Mouse (Mus musculus) lung, postnatal 0 days (tissue): ENCODE measurements around the gene Rnf216. TPM values are rescaled to one million over a fixed set of nuclear protein-coding genes. Genes with fewer than 3 reads are reported as not detected.

Experiments used
- ATAC-seq: fragments of 200-750 bp; cut with Nextera tagmentation; 2 replicates; pipeline ENCODE4 v1.8.0; 2017; ENCODE audit warnings: moderate library complexity
- DNase-seq: peaks from one replicate; pipeline ENCODE4 v3.0.0-alpha.2; 2016; ENCODE audit warnings: low spot score
- H3K27ac ChIP-seq: fragments of 300-500 bp; sonication (generic); 2 replicates; pipeline ENCODE4 v1.5.1; 2014; ENCODE audit warnings: antibody characterized with exemption, mild to moderate bottlenecking, low read length, mixed read lengths
- H3K27me3 ChIP-seq: fragments of 300-500 bp; sonication (generic); replicated peaks from 2 replicates; pipeline ENCODE4 v1.6.1; 2014; ENCODE audit warnings: low read length, mixed read lengths; ENCODE audit not compliant: insufficient read depth
- H3K36me3 ChIP-seq: fragments of 300-500 bp; sonication (generic); 2 replicates; pipeline ENCODE4 v1.6.1; 2014; ENCODE audit warnings: low read length, mixed read lengths; ENCODE audit not compliant: insufficient read depth
- H3K4me1 ChIP-seq: fragments of 300-500 bp; sonication (generic); 2 replicates; pipeline ENCODE4 v1.6.1; 2014; ENCODE audit warnings: antibody characterized with exemption, low read depth, low read length, mixed read lengths; ENCODE audit not compliant: insufficient read depth
- H3K4me2 ChIP-seq: fragments of 300-500 bp; sonication (generic); replicated peaks from 2 replicates; pipeline ENCODE4 v1.6.1; 2014; ENCODE audit warnings: low read depth, mild to moderate bottlenecking, low read length, moderate library complexity, mixed read lengths
- H3K4me3 ChIP-seq: fragments of 300-500 bp; sonication (generic); 2 replicates; pipeline ENCODE4 v1.5.1; 2014; ENCODE audit warnings: low read depth, low read length
- H3K9ac ChIP-seq: fragments of 300-500 bp; sonication (generic); replicated peaks from 2 replicates; pipeline ENCODE4 v1.6.1; 2014; ENCODE audit warnings: low read depth, mild to moderate bottlenecking
- H3K9me3 ChIP-seq: fragments of 300-500 bp; sonication (generic); 2 replicates; pipeline ENCODE4 v1.6.1; 2016; ENCODE audit warnings: low read length, mixed read lengths
- CTCF ChIP-seq: IDR thresholded peaks from 2 replicates; pipeline ENCODE4 v1.5.1; 2016; ENCODE audit warnings: antibody characterized with exemption, mild to moderate bottlenecking
- EP300 ChIP-seq: IDR thresholded peaks from 2 replicates; pipeline ENCODE4 v1.6.1; 2016; ENCODE audit warnings: antibody characterized with exemption, mild to moderate bottlenecking, control low read depth
- WGBS: fragments of 180-500 bp; shearing (Covaris S2); extraction: QIAGEN DNeasy Blood & Tissue Kit; methylation state at CpG from one replicate; pipeline ENCODE4 v1.1.7; 2014; 5-methylcytosine and 5-hydroxymethylcytosine counted together
- polyA plus RNA-seq: library from polyadenylated mRNA; unstranded; fragments of >200 nt; fragmentation: Nextera tagmentation; extraction: Ambion mirVana; gene quantifications from 2 replicates; pipeline ENCODE4 v1.2.1, GENCODE M21; 2015

Rnf216 gene
- polyA plus RNA-seq, 1 experiment from 2014 or later, result 23.2 TPM

- ATAC-seq (no peak), DNase-seq (no peak)
- WGBS, result 88% methylated on average over 2 of the region's 2 CpGs
- H3K4me2 ChIP-seq, result no peak overlapping the region
- H3K27ac ChIP-seq, result peak overlapping the region; percentile 43; the same call in 1 of the 2 replicates
- no peak overlapping the region for H3K4me3 ChIP-seq
- TF ChIP-seq EP300 (no peak), CTCF (no peak)
- H3K27me3 ChIP-seq, result no peaks in the 10 kb centered on the region
- peaks cover 41% of the 10 kb centered on the region for H3K4me1 ChIP-seq
- no peaks in the 10 kb centered on the region for H3K9me3 ChIP-seq
- no peaks in the 10 kb centered on the region for H3K36me3 ChIP-seq
- no peak overlapping the region for H3K9ac ChIP-seq
Measured at GRCm38 (mm10) chr5:143052677-143053076, 60.1 kb downstream of the Rnf216 start.

- DNase-seq (no peak), ATAC-seq (no peak)
- no peak overlapping the region for H3K4me2 ChIP-seq
- WGBS, result 85% methylated on average over 6 of the region's 6 CpGs
- TF ChIP-seq CTCF (no peak), EP300 (no peak)
- no peaks in the 10 kb centered on the region for H3K9me3 ChIP-seq
- no peak overlapping the region for H3K27ac ChIP-seq
- H3K4me3 ChIP-seq, result no peak overlapping the region
- H3K36me3 ChIP-seq, result no peaks in the 10 kb centered on the region
- H3K27me3 ChIP-seq, result no peaks in the 10 kb centered on the region
- peaks cover 33% of the 10 kb centered on the region for H3K4me1 ChIP-seq
- no peak overlapping the region for H3K9ac ChIP-seq
Measured at GRCm38 (mm10) chr5:143051851-143052250, 60.9 kb downstream of the Rnf216 start.

DNA sequence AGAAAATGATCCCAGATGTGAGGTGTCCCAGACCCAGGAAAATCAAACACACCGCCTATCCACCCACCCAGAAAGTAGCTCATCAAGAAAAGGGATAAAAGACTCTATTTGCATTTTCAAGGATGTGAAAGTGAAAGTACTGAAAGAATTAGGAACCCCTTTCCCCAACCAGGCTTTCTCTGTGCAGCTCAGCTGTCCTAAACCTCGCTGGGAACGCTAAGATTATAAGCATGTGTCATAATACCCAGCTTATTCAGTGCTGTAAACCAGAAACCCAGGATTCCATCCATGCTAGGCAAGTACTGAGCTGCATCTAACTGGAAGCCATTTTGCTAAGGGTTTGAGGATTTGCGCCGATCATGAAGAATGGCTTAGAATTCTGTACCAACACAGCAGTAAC lies 62.5 kb downstream of the Rnf216 start:
- no peaks in the 10 kb centered on the region for H3K36me3 ChIP-seq
- DNase-seq (peak; percentile 31), ATAC-seq (no peak)
- H3K4me2 ChIP-seq, result no peak overlapping the region
- H3K27ac ChIP-seq, result peak overlapping the region; percentile 47; the same call in 1 of the 2 replicates
- H3K9me3 ChIP-seq, result no peaks in the 10 kb centered on the region
- no peak overlapping the region for H3K9ac ChIP-seq
- no peak overlapping the region for H3K4me3 ChIP-seq
- 72% methylated on average over 5 of the region's 5 CpGs for WGBS
- no peak for TF ChIP-seq CTCF
- TF ChIP-seq EP300, result no peak
- no peaks in the 10 kb centered on the region for H3K27me3 ChIP-seq
- peaks cover 29% of the 10 kb centered on the region for H3K4me1 ChIP-seq

- ATAC-seq, result no peak
- WGBS, result 35% methylated on average over 4 of the region's 4 CpGs
- Histone ChIP-seq H3K4me2 (no peak overlapping the region), H3K36me3 (no peaks in the 10 kb centered on the region), H3K9me3 (no peaks in the 10 kb centered on the region), H3K4me1 (peaks cover 29% of the 10 kb centered on the region), H3K27ac (0 out of 2 replicates have a peak overlapping the region, but pooled peaks have one; percentile 47), H3K4me3 (no peak overlapping the region), H3K27me3 (no peaks in the 10 kb centered on the region), H3K9ac (no peak overlapping the region)
- peak; percentile 30 for DNase-seq
- no peak for TF ChIP-seq EP300
- no peak for TF ChIP-seq CTCF
Measured at GRCm38 (mm10) chr5:143049746-143050145, 63.0 kb downstream of the Rnf216 start.

- Histone ChIP-seq H3K9me3 (no peaks in the 10 kb centered on the region), H3K36me3 (no peaks in the 10 kb centered on the region), H3K4me3 (no peak overlapping the region), H3K4me1 (peaks cover 29% of the 10 kb centered on the region), H3K27me3 (no peaks in the 10 kb centered on the region), H3K4me2 (no peak overlapping the region), H3K9ac (no peak overlapping the region), H3K27ac (peak overlapping the region; percentile 64)
- DNase-seq, result no peak
- TF ChIP-seq CTCF (no peak), EP300 (no peak)
- ATAC-seq, result no peak
- 63% methylated on average over 1 of the region's 1 CpGs for WGBS
Measured at GRCm38 (mm10) chr5:143049013-143049385, 63.8 kb downstream of the Rnf216 start.

- Histone ChIP-seq H3K4me1 (peaks cover 29% of the 10 kb centered on the region), H3K4me2 (no peak overlapping the region), H3K9ac (no peak overlapping the region), H3K9me3 (no peaks in the 10 kb centered on the region), H3K27me3 (no peaks in the 10 kb centered on the region), H3K36me3 (no peaks in the 10 kb centered on the region), H3K27ac (peak overlapping the region; percentile 64), H3K4me3 (no peak overlapping the region)
- TF ChIP-seq CTCF (no peak), EP300 (peak; percentile 55)
- peak; percentile 54 for ATAC-seq
- peak; percentile 74 for DNase-seq
Measured at GRCm38 (mm10) chr5:143048232-143049012, 64.4 kb downstream of the Rnf216 start.
